In the genomic region with DNA sequence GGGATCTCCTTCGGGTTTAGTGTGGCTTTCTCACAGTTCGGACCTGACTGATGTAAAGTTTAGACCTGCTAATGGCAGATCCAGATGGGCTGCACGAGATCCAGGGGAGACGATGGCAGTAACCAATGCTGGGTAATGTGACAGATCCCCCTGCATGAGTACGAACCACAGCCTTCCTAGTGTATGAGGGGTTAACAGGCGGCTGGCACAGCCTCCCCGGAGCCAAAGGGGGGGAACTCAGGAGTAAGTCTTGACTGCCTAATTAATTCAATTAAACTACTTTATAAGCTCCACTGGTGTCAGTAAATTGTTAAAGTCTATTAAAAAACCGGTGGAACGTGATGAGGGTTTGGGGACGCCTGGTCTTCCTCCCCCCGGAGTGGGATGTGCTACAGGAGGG, we compare ENCODE assay signal across 21 mouse cellular contexts. TPM values are rescaled to one million over a fixed set of nuclear protein-coding genes. Genes with fewer than 3 reads are reported as not detected.
DNase-seq lines count a peak whose midpoint lies in the region; ATAC-seq and TF ChIP-seq lines count a peak whose summit lies in the region.
"Had no signal": no experiment of that assay in that cellular context is flagged by ENCODE, and none has a peak within 500 bp of the region (broad histone marks: within the 10 kb centered on the region; RNA-seq: fewer than 3 reads in every experiment).

No protein-coding gene starts in this region.

- no peak for TF ChIP-seq CTCF in brain, embryonic 14.5 days (IDR thresholded peaks at IDR 0.05; ENCODE audit: borderline replicate concordance, extremely low read depth, insufficient read depth, insufficient read length)
- TF ChIP-seq CTCF in hindbrain, postnatal 0 days (IDR thresholded peaks at IDR 0.05; ENCODE audit: low read depth), result no peak

- ATAC-seq in hindbrain, embryonic 13.5 days (ENCODE audit: low FRiP score), result no peak
- ATAC-seq in hindbrain, postnatal 0 days, result peak; percentile 52
- no peak for ATAC-seq in midbrain, embryonic 13.5 days
- ATAC-seq: CD4-positive, CD25-positive, alpha-beta regulatory T cell, adult 4 months; forebrain, postnatal 0 days; intestine, embryonic 15.5 days had no signal

- no peak overlapping the region for H3K4me2 ChIP-seq in hindbrain, embryonic 13.5 days
- no peak overlapping the region for H3K4me2 ChIP-seq in hindbrain, postnatal 0 days (ENCODE audit: low read depth, low read length)
- H3K4me2 ChIP-seq in midbrain, embryonic 13.5 days (replicated peaks), result no peak overlapping the region
- H3K4me2 ChIP-seq: heart, embryonic 11.5 days; intestine, embryonic 15.5 days had no signal

- WGBS in hindbrain, embryonic 13.5 days, result 78% methylated on average over 11 of the region's 11 CpGs
- 93% methylated on average over 11 of the region's 11 CpGs for WGBS in hindbrain, embryonic 10.5 days
- WGBS in hindbrain, postnatal 0 days, result 54% methylated on average over 11 of the region's 11 CpGs
- 85% methylated on average over 11 of the region's 11 CpGs for WGBS in midbrain, embryonic 13.5 days

- no peaks in the 10 kb centered on the region for H3K9me3 ChIP-seq in hindbrain, embryonic 13.5 days
- no peaks in the 10 kb centered on the region for H3K9me3 ChIP-seq in hindbrain, embryonic 10.5 days
- no peaks in the 10 kb centered on the region for H3K9me3 ChIP-seq in hindbrain, postnatal 0 days (ENCODE audit: low read length)
- H3K9me3 ChIP-seq in midbrain, embryonic 13.5 days, result no peaks in the 10 kb centered on the region
- H3K9me3 ChIP-seq: forebrain, embryonic 10.5 days; intestine, embryonic 15.5 days had no signal

- no peaks in the 10 kb centered on the region for H3K36me3 ChIP-seq in hindbrain, embryonic 13.5 days
- H3K36me3 ChIP-seq in hindbrain, embryonic 10.5 days, result no peaks in the 10 kb centered on the region
- H3K36me3 ChIP-seq in hindbrain, postnatal 0 days (ENCODE audit: insufficient read depth, low read length), result no peaks in the 10 kb centered on the region
- 0 out of 2 replicates have a peak, but pooled peaks cover 6% of the 10 kb centered on the region for H3K36me3 ChIP-seq in midbrain, embryonic 13.5 days
- H3K36me3 ChIP-seq: intestine, embryonic 15.5 days had no signal

- H3K4me3 ChIP-seq in hindbrain, embryonic 13.5 days, result no peak overlapping the region
- no peak overlapping the region for H3K4me3 ChIP-seq in hindbrain, embryonic 10.5 days
- H3K4me3 ChIP-seq in hindbrain, postnatal 0 days (ENCODE audit: low read length), result no peak overlapping the region
- no peak overlapping the region for H3K4me3 ChIP-seq in midbrain, embryonic 13.5 days (replicated peaks)
- H3K4me3 ChIP-seq: forebrain, embryonic 10.5 days; gastrocnemius, adult 2 months; intestine, embryonic 15.5 days had no signal

- no peak overlapping the region for H3K9ac ChIP-seq in hindbrain, embryonic 13.5 days
- no peak overlapping the region for H3K9ac ChIP-seq in hindbrain, postnatal 0 days (replicated peaks; ENCODE audit: low read length)
- H3K9ac ChIP-seq in midbrain, embryonic 13.5 days (replicated peaks), result no peak overlapping the region
- H3K9ac ChIP-seq: forebrain, postnatal 0 days; intestine, embryonic 15.5 days had no signal

- no peak for DNase-seq in hindbrain, embryonic 10.5 days (ENCODE audit: low spot score)
- DNase-seq in kidney, postnatal 10 days, result peak; percentile 5
- no peak for DNase-seq in kidney, adult 9 months
- peak; percentile 40 for DNase-seq in brain, embryonic 14.5 days (ENCODE audit: low read depth)
- no peak for DNase-seq in hindbrain, postnatal 0 days (ENCODE audit: low spot score)
- DNase-seq in layer of hippocampus, adult 18-20 months (ENCODE audit: low spot score in 2 of 2), result no peak
- DNase-seq: adrenal gland, adult 2 months; adrenal gland, postnatal 14 days; cerebellum, adult 18-20 months; cerebellum, adult 9-10 months; cerebellum, postnatal 14 days; forebrain, postnatal 0 days; gastrocnemius, adult 2 months; gastrocnemius, postnatal 14 days had no signal

- TF ChIP-seq POLR2A in brain, embryonic 14.5 days (IDR thresholded peaks at IDR 0.05; ENCODE audit: borderline replicate concordance, extremely low read depth, insufficient read depth, insufficient read length, poor library complexity, severe bottlenecking), result no peak

- no peaks in the 10 kb centered on the region for H3K27me3 ChIP-seq in hindbrain, embryonic 13.5 days
- no peaks in the 10 kb centered on the region for H3K27me3 ChIP-seq in hindbrain, embryonic 10.5 days (ENCODE audit: insufficient read depth, poor library complexity, severe bottlenecking)
- H3K27me3 ChIP-seq in hindbrain, postnatal 0 days (ENCODE audit: insufficient read depth, low read length), result no peaks in the 10 kb centered on the region
- H3K27me3 ChIP-seq in midbrain, embryonic 13.5 days, result no peaks in the 10 kb centered on the region
- H3K27me3 ChIP-seq: intestine, embryonic 15.5 days had no signal

- H3K4me1 ChIP-seq in hindbrain, embryonic 13.5 days (replicated peaks), result peaks cover 61% of the 10 kb centered on the region
- H3K4me1 ChIP-seq in hindbrain, embryonic 10.5 days (replicated peaks), result 0 out of 2 replicates have a peak, but pooled peaks cover 2% of the 10 kb centered on the region
- 0 out of 2 replicates have a peak, but pooled peaks cover 5% of the 10 kb centered on the region for H3K4me1 ChIP-seq in hindbrain, postnatal 0 days (ENCODE audit: insufficient read depth, low read length)
- peaks cover 44% of the 10 kb centered on the region for H3K4me1 ChIP-seq in midbrain, embryonic 13.5 days (replicated peaks)

- H3K27ac ChIP-seq in hindbrain, embryonic 13.5 days, result 0 out of 2 replicates have a peak overlapping the region, but pooled peaks have one; percentile 1
- no peak overlapping the region for H3K27ac ChIP-seq in hindbrain, embryonic 10.5 days
- H3K27ac ChIP-seq in hindbrain, postnatal 0 days, result no peak overlapping the region
- no peak overlapping the region for H3K27ac ChIP-seq in midbrain, embryonic 13.5 days
- H3K27ac ChIP-seq: forebrain, embryonic 10.5 days; gastrocnemius, adult 2 months; intestine, embryonic 15.5 days had no signal

RNA-seq across cellular contexts. Expression of gene Zfp618, which starts 39.1 kb away (rescaled TPM):
- polyA plus RNA-seq in hindbrain, embryonic 13.5 days (2015; fragmentation: Nextera tagmentation; extraction: Ambion mirVana), result 37.9 and 41.5 TPM in 2 replicates
- polyA plus RNA-seq in hindbrain, embryonic 10.5 days (2016; fragmentation: Nextera tagmentation; extraction: Ambion mirVana), result 26.5 and 32.7 TPM in 2 replicates
- polyA plus RNA-seq in brain, embryonic 14.5 days (2012; rRNA removed), result 25.8 and 39.7 TPM in 2 replicates
- total RNA-seq in hindbrain, postnatal 0 days (2014; rRNA removed), result 23.0 and 26.8 TPM in 2 replicates
- 15.9 and 16.2 TPM in 2 replicates for polyA plus RNA-seq in hindbrain, postnatal 0 days (2015; fragmentation: Nextera tagmentation; extraction: Ambion mirVana)
- 1 to 10 TPM; 2.6 to 2.9 TPM for total RNA-seq in layer of hippocampus, adult 18-20 months (2021)
- 44.6 and 44.9 TPM in 2 replicates for polyA plus RNA-seq in midbrain, embryonic 13.5 days (2015; fragmentation: Nextera tagmentation; extraction: Ambion mirVana)
- total RNA-seq: MEL had no signal

Comparison
In these comparisons a context has a peak if more than half of its experiments do, and no peak if none do; other contexts are left out.
1. DNase-seq: peak in kidney, postnatal 10 days (single experiment) and brain, embryonic 14.5 days (single experiment); none in hindbrain, embryonic 10.5 days (single experiment), kidney, adult 9 months (single experiment), hindbrain, postnatal 0 days (single experiment) and layer of hippocampus, adult 18-20 months (0 of 2).